Mouse (Mus musculus) c-Kit-negative CD71-positive TER-119-positive erythroid progenitor cells, embryonic 14.5 days (primary cell): ENCODE measurements around the gene Espnl.

ENCODE experiments used
- DNase-seq: peaks from one replicate; pipeline ENCODE4 v3.0.0-alpha.2; 2013; ENCODE audit warnings: low read depth, low spot score

The Espnl gene

GRCm38 (mm10) chr1:91317656-91318055, 4.2 kb upstream of the Espnl start:
- DNase-seq = no peak

- no peak for DNase-seq
Measured at GRCm38 (mm10) chr1:91324646-91325045, 2.8 kb downstream of the Espnl start.

GRCm38 (mm10) chr1:91325488-91326042, 3.7 kb downstream of the Espnl start:
- no peak for DNase-seq

- DNase-seq = no peak
Measured at GRCm38 (mm10) chr1:91332102-91332501, 10.2 kb downstream of the Espnl start.

- DNase-seq = no peak
Measured at GRCm38 (mm10) chr1:91333582-91333981, 11.7 kb downstream of the Espnl start.

- no peak for DNase-seq
Measured at GRCm38 (mm10) chr1:91337355-91337754, 15.5 kb downstream of the Espnl start.

- no peak for DNase-seq
Measured at GRCm38 (mm10) chr1:91344001-91344400, 22.1 kb downstream of the Espnl start.

GRCm38 (mm10) chr1:91344921-91345685, 23.2 kb downstream of the Espnl start:
- no peak for DNase-seq

- peak; percentile 54 for DNase-seq
Measured at GRCm38 (mm10) chr1:91346892-91347291, 25.0 kb downstream of the Espnl start.

- DNase-seq = no peak
Measured at GRCm38 (mm10) chr1:91350841-91351240, 29.0 kb downstream of the Espnl start, which contains the start of gene Klhl30. Gene Klhl30, plus strand, starts transcription at chr1:91351016.

- DNase-seq = no peak
Measured at GRCm38 (mm10) chr1:91351249-91351648, 29.4 kb downstream of the Espnl start.

- DNase-seq = no peak
Measured at GRCm38 (mm10) chr1:91352277-91352676, 30.4 kb downstream of the Espnl start.

GRCm38 (mm10) chr1:91356105-91356504, 34.2 kb downstream of the Espnl start:
- DNase-seq = no peak

GRCm38 (mm10) chr1:91362113-91362512, 40.2 kb downstream of the Espnl start:
- no peak for DNase-seq

GRCm38 (mm10) chr1:91364822-91365644, 43.2 kb downstream of the Espnl start:
- no peak for DNase-seq

GRCm38 (mm10) chr1:91365816-91366214, 43.9 kb downstream of the Espnl start:
- DNase-seq = no peak

- DNase-seq = peak; percentile 71
Measured at GRCm38 (mm10) chr1:91366215-91367108, 44.6 kb downstream of the Espnl start, which contains the start of gene Erfe. Gene Erfe, plus strand, starts transcription at chr1:91366430.

GRCm38 (mm10) chr1:91367295-91367694, 45.4 kb downstream of the Espnl start:
- DNase-seq = no peak

- DNase-seq = no peak
Measured at GRCm38 (mm10) chr1:91369408-91369807, 47.5 kb downstream of the Espnl start.

GRCm38 (mm10) chr1:91370055-91370454, 48.2 kb downstream of the Espnl start:
- DNase-seq = no peak

- peak; percentile 68 for DNase-seq
Measured at GRCm38 (mm10) chr1:91373414-91373835, 51.5 kb downstream of the Espnl start.
